Mouse (Mus musculus) fat pad, adult 2 months (tissue): ENCODE measurements around the gene Tmcc3.
"Not testable (repeated sequence)": the region's sequence is repeated elsewhere in the genome, so short reads cannot be mapped to it uniquely, and the experiment has no call there.

Experiments used
- DNase-seq: peaks from one replicate; pipeline ENCODE4 v3.0.0-alpha.2; 2011; ENCODE audit warnings: low read depth, low spot score; ENCODE audit errors: extremely low read depth

Gene Tmcc3

GRCm38 (mm10) chr10:94512771-94513170 lies 201.0 kb downstream of the Tmcc3 start:
- DNase-seq = no peak

- no peak for DNase-seq
Observed at GRCm38 (mm10) chr10:94514091-94514505, 202.3 kb downstream of the Tmcc3 start.

- no peak for DNase-seq
Observed at GRCm38 (mm10) chr10:94514506-94515178, 202.9 kb downstream of the Tmcc3 start.

- DNase-seq = no peak
Observed at GRCm38 (mm10) chr10:94515179-94515545, 203.4 kb downstream of the Tmcc3 start.

- no peak for DNase-seq
Observed at GRCm38 (mm10) chr10:94515583-94515982, 203.8 kb downstream of the Tmcc3 start.

- no peak for DNase-seq
Observed at GRCm38 (mm10) chr10:94519887-94520286, 208.1 kb downstream of the Tmcc3 start.

GRCm38 (mm10) chr10:94520306-94521106 lies 208.8 kb downstream of the Tmcc3 start:
- DNase-seq = no peak

GRCm38 (mm10) chr10:94521107-94521401 lies 209.3 kb downstream of the Tmcc3 start:
- DNase-seq = no peak

- no peak for DNase-seq
Observed at GRCm38 (mm10) chr10:94521776-94522175, 210.0 kb downstream of the Tmcc3 start.

- no peak for DNase-seq
Observed at GRCm38 (mm10) chr10:94523297-94523696, 211.5 kb downstream of the Tmcc3 start.

- no peak for DNase-seq
Observed at GRCm38 (mm10) chr10:94523711-94524156, 212.0 kb downstream of the Tmcc3 start.

- no peak for DNase-seq
Observed at GRCm38 (mm10) chr10:94524966-94525365, 213.2 kb downstream of the Tmcc3 start.

GRCm38 (mm10) chr10:94525784-94526183 lies 214.0 kb downstream of the Tmcc3 start:
- DNase-seq = no peak

GRCm38 (mm10) chr10:94526834-94527233 lies 215.1 kb downstream of the Tmcc3 start:
- no peak for DNase-seq

- no peak for DNase-seq
Observed at GRCm38 (mm10) chr10:94527248-94527647, 215.5 kb downstream of the Tmcc3 start.

GRCm38 (mm10) chr10:94530079-94530478 lies 218.3 kb downstream of the Tmcc3 start:
- DNase-seq = no peak

GRCm38 (mm10) chr10:94531482-94531881 lies 219.7 kb downstream of the Tmcc3 start:
- DNase-seq = no peak

- no peak for DNase-seq
Observed at GRCm38 (mm10) chr10:94533081-94533724, 221.5 kb downstream of the Tmcc3 start.

GRCm38 (mm10) chr10:94538623-94539022 lies 226.9 kb downstream of the Tmcc3 start:
- not testable (repeated sequence) for DNase-seq

GRCm38 (mm10) chr10:94540241-94540640 lies 228.5 kb downstream of the Tmcc3 start:
- no peak for DNase-seq

- no peak for DNase-seq
Observed at GRCm38 (mm10) chr10:94543956-94544355, 232.2 kb downstream of the Tmcc3 start.

- DNase-seq = no peak
Observed at GRCm38 (mm10) chr10:94544803-94545202, 233.1 kb downstream of the Tmcc3 start.
